Mouse (Mus musculus) liver, embryonic 15.5 days (tissue): Measurements from ENCODE around the gene Ccdc80. TPM values are rescaled to one million over a fixed set of nuclear protein-coding genes. Genes with fewer than 3 reads are reported as not detected.

ENCODE experiments used
- ATAC-seq: fragments of 200-750 bp; cut with Nextera tagmentation; 2 replicates; pipeline ENCODE4 v1.8.0; 2017; ENCODE audit warnings: moderate number of reproducible peaks, mild to moderate bottlenecking, moderate library complexity; ENCODE audit not compliant: insufficient read depth
- H3K27ac ChIP-seq: fragments of 300-500 bp; sonication (generic); replicated peaks from 2 replicates; pipeline ENCODE4 v1.5.1; 2015; ENCODE audit warnings: mild to moderate bottlenecking, inconsistent platforms
- H3K27me3 ChIP-seq: fragments of 300-500 bp; sonication (generic); 2 replicates; pipeline ENCODE4 v1.6.1; 2015; ENCODE audit warnings: mild to moderate bottlenecking, inconsistent platforms
- H3K36me3 ChIP-seq: fragments of 300-500 bp; sonication (generic); replicated peaks from 2 replicates; pipeline ENCODE4 v1.6.1; 2015; ENCODE audit warnings: moderate library complexity, mild to moderate bottlenecking, inconsistent platforms
- H3K4me1 ChIP-seq: fragments of 300-500 bp; sonication (generic); replicated peaks from 2 replicates; pipeline ENCODE4 v1.6.1; 2015; ENCODE audit warnings: inconsistent platforms
- H3K4me2 ChIP-seq: fragments of 300-500 bp; sonication (generic); 2 replicates; pipeline ENCODE4 v1.6.1; 2015; ENCODE audit warnings: moderate library complexity, mild to moderate bottlenecking, inconsistent platforms
- H3K4me3 ChIP-seq: fragments of 300-500 bp; sonication (generic); replicated peaks from 2 replicates; pipeline ENCODE4 v1.5.1; 2015; ENCODE audit warnings: mild to moderate bottlenecking, inconsistent platforms
- H3K9ac ChIP-seq: fragments of 300-500 bp; sonication (generic); 2 replicates; pipeline ENCODE4 v1.6.1; 2015; ENCODE audit warnings: moderate library complexity, mild to moderate bottlenecking, inconsistent platforms
- H3K9me3 ChIP-seq: fragments of 300-500 bp; sonication (generic); replicated peaks from 2 replicates; pipeline ENCODE4 v1.6.1; 2016; ENCODE audit warnings: inconsistent platforms
- WGBS: fragments of 180-500 bp; shearing (Covaris S2); methylation state at CpG from one replicate; pipeline ENCODE4 v1.1.7; 2015; ENCODE audit warnings: mixed read lengths; ENCODE audit not compliant: insufficient replicate concordance; 5-methylcytosine and 5-hydroxymethylcytosine counted together
- polyA plus RNA-seq: library from polyadenylated mRNA; unstranded; fragments of >200 nt; fragmentation: Nextera tagmentation; extraction: Ambion mirVana; gene quantifications from 2 replicates; pipeline ENCODE4 v1.2.1, GENCODE M21; 2015

The Ccdc80 gene
- polyA plus RNA-seq, 1 experiment from 2014 or later: 9.7 TPM

DNA sequence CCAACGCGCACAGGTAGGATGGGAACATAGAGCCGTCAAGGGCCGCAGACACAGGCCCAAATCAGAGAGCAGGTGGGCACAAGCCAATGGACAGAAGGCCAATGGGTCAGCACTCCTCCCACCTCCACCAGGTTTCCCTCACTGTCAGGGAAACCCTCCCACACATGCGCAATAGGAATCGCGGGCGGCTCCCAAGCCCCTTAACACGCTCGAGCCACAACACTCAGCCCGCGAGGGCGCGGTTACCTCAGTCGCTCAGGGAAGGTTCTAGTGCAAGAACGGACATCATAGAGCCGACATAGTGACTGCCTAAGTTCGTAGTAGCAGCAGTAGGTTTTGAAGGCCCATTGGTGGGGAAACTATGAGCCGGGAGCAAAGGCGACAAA lies 64.9 kb downstream of the Ccdc80 start:
- peak overlapping the region; percentile 84 for H3K4me3 ChIP-seq
- no peaks in the 10 kb centered on the region for H3K27me3 ChIP-seq
- H3K36me3 ChIP-seq: 0 out of 2 replicates have a peak, but pooled peaks cover 8% of the 10 kb centered on the region
- H3K9ac ChIP-seq: peak overlapping the region; percentile 85
- H3K4me2 ChIP-seq: peak overlapping the region; percentile 92
- 1% methylated on average over 20 of the region's 20 CpGs for WGBS
- H3K9me3 ChIP-seq: no peaks in the 10 kb centered on the region
- ATAC-seq: peak; percentile 76
- H3K27ac ChIP-seq: peak overlapping the region; percentile 91
- peaks cover 15% of the 10 kb centered on the region for H3K4me1 ChIP-seq

DNA sequence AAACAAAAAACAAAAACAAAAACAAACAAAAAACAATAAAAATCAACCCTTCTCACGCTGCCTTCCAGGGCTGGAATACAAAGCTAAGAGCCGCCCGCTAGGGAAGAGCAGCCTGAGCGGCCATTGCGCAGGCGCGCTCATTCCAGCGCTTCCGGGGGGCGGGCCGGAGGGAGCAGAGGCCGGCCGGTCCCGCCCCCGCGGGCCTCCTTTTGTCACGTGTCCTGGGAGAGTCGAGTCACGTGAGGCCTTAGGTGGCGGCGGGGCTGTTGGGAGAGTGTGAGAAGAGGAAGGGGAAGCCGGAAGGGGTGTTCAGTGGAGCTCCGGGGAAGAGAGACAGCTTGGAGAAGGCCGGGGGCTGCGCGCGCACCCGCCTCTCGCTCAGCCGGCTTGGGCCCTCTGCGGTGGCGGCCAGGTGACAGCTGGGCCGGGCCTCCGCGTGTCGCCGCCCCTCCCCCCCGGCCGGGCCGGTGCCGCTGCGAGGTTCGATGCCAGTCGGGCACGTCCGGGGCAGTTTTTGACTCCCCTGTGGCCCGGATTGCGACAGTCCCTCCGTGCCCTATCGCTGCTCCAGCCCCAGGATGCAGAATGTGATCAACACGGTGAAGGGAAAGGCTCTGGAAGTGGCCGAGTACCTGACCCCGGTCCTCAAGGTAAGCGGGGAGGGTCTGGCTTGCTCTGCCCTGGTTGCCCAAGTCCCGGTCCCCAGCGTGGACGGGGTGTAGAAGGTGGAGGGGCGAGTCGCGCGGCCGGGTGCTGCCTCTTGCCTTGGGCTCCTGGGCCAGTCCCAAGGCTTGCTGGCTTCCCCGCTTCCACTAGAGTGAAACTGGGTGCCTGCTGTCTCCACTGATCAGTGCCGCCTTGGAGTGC lies 65.6 kb downstream of the Ccdc80 start, which contains the start of the genes Slc35a5 and Atg3:
TSS of gene Slc35a5 (minus strand) at position 185 of the 867 bp plus-strand sequence.
TSS of gene Atg3 (plus strand) at position 264 of the 867 bp plus-strand sequence.
- peak; percentile 86 for ATAC-seq
- Histone ChIP-seq H3K27me3 (no peaks in the 10 kb centered on the region), H3K36me3 (0 out of 2 replicates have a peak, but pooled peaks cover 10% of the 10 kb centered on the region), H3K4me2 (peak within 1 kb of the TSS; percentile 92), H3K4me1 (peaks cover 15% of the 10 kb centered on the region), H3K4me3 (peak within 1 kb of the TSS; percentile 84), H3K27ac (peak within 1 kb of the TSS; percentile 91), H3K9me3 (no peaks in the 10 kb centered on the region), H3K9ac (peak within 1 kb of the TSS; percentile 85)
- under 1% methylated on average over 63 of the region's 64 CpGs for WGBS

DNA sequence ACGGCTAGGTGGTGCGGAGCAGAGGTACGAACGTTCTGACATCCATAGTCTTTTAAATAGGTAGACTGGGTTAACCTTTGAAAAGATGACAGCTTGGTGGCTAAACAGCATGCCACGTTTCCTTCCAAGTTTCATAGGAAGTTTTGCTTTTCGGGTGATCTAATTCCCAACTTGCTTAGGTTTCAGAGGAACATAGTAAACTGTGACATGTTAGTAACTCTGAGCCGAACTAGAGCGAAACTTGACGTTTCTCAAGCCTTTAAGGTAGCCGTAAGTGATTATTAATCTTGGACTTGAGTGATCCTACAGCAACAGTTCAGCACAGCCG lies 66.2 kb downstream of the Ccdc80 start:
- Histone ChIP-seq H3K9me3 (no peaks in the 10 kb centered on the region), H3K4me3 (peak overlapping the region; percentile 84), H3K27me3 (no peaks in the 10 kb centered on the region), H3K9ac (peak overlapping the region; percentile 85), H3K27ac (peak overlapping the region; percentile 91), H3K36me3 (0 out of 2 replicates have a peak, but pooled peaks cover 10% of the 10 kb centered on the region), H3K4me1 (peaks cover 15% of the 10 kb centered on the region), H3K4me2 (peak overlapping the region; percentile 92)
- no peak for ATAC-seq
- WGBS: 2% methylated on average over 11 of the region's 11 CpGs

Other genes with a start within 250 kb of the Ccdc80 start
- gene Cd200r2, start 226.3 kb upstream of the Ccdc80 start, polyA plus RNA-seq: not detected in 2 replicates
- gene Cd200r3, start 149.7 kb upstream of the Ccdc80 start, polyA plus RNA-seq: 0.82 and 0.88 TPM in 2 replicates
- 6.1 and 6.6 TPM in 2 replicates for gene Slc35a5, start 65.3 kb downstream of the Ccdc80 start, polyA plus RNA-seq
- 16.2 and 17.1 TPM in 2 replicates for gene Atg3, start 65.4 kb downstream of the Ccdc80 start, polyA plus RNA-seq
- 0.37 and 0.56 TPM in 2 replicates for gene Btla, start 130.9 kb downstream of the Ccdc80 start, polyA plus RNA-seq